Mouse (Mus musculus) spleen, adult 2 months (tissue): ENCODE results near the gene Tbl3.
"Not testable (repeated sequence)": the region's sequence is repeated elsewhere in the genome, so short reads cannot be mapped to it uniquely, and the experiment has no call there.

Experiments
- CTCF ChIP-seq: fragments of 200-500 bp; IDR thresholded peaks from 2 replicates; pipeline ENCODE4 v1.5.1; 2011; ENCODE audit warnings: mild to moderate bottlenecking, inconsistent platforms; ENCODE audit not compliant: insufficient read depth, insufficient read length, insufficient replicate concordance; ENCODE audit errors: extremely low read depth
- POLR2A ChIP-seq: fragments of 200-500 bp; IDR thresholded peaks from 2 replicates; pipeline ENCODE4 v1.6.1; 2011; ENCODE audit warnings: low read depth, low read length, inconsistent platforms

DNA sequence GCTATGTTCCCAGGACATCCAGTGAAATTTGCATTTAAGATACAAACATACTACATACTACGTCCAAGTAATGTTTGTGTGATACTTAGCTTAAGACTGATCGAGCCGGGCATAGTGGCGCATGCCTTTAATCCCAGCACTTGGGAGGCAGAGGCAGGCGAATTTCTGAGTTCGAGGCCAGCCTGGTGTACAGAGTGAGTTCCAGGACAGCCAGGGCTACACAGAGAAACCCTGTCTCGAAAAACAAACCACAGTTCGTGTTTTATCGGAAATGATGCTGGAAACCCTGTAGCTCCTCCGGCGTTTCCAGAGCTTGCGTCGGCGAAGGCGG, 38.3 kb downstream of the Tbl3 start:
- not testable (repeated sequence) for TF ChIP-seq CTCF, POLR2A
